Mouse (Mus musculus) kidney, postnatal 25 days (tissue): Measurements from ENCODE around the gene Uqcr11.

Source experiments
- DNase-seq, 2 experiments: peaks; one replicate each; pipeline ENCODE4 v3.0.0; 2021; ENCODE audit warnings: mixed read lengths in 2 of 2

Gene Uqcr11

GRCm38 (mm10) chr10:80371411-80371966 is 35.1 kb downstream of the Uqcr11 start:
- DNase-seq = peak; percentile 61 to 79

- DNase-seq = peak in 1 of 2 experiments; percentile 33
Observed at GRCm38 (mm10) chr10:80369995-80370747, 36.5 kb downstream of the Uqcr11 start.

GRCm38 (mm10) chr10:80368392-80368791 is 38.2 kb downstream of the Uqcr11 start:
- no peak for DNase-seq

GRCm38 (mm10) chr10:80367954-80368353 is 38.7 kb downstream of the Uqcr11 start:
- no peak for DNase-seq

GRCm38 (mm10) chr10:80365736-80366135 is 40.9 kb downstream of the Uqcr11 start:
- no peak for DNase-seq

GRCm38 (mm10) chr10:80363734-80364133 is 42.9 kb downstream of the Uqcr11 start:
- no peak for DNase-seq

- DNase-seq = peak; percentile 65 to 77
Observed at GRCm38 (mm10) chr10:80357994-80358639, 48.5 kb downstream of the Uqcr11 start.

- DNase-seq = no peak
Observed at GRCm38 (mm10) chr10:80357336-80357735, 49.3 kb downstream of the Uqcr11 start.

- no peak for DNase-seq
Observed at GRCm38 (mm10) chr10:80356737-80357136, 49.9 kb downstream of the Uqcr11 start.

GRCm38 (mm10) chr10:80356001-80356682 is 50.5 kb downstream of the Uqcr11 start, which contains the start of gene Plk5:
Plk5 (plus strand) TSS chr10:80356459.
- DNase-seq = no peak

GRCm38 (mm10) chr10:80355431-80355830 is 51.2 kb downstream of the Uqcr11 start:
- DNase-seq = no peak
